Mouse (Mus musculus) myocyte (in vitro differentiated cells): Measurements from ENCODE around the gene Zmynd10.

Experiments
- CEBPB ChIP-seq: IDR thresholded peaks from 2 replicates; pipeline ENCODE4 v1.6.1; 2011; ENCODE audit warnings: mild to moderate bottlenecking, moderate library complexity; ENCODE audit not compliant: poor library complexity, insufficient read depth, severe bottlenecking
- E2F4 ChIP-seq: IDR thresholded peaks from one replicate; pipeline ENCODE4 v1.6.1; 2011; ENCODE audit warnings: mild to moderate bottlenecking, control low read depth, moderate library complexity; ENCODE audit not compliant: insufficient read depth
- MAX ChIP-seq: IDR thresholded peaks from one replicate; pipeline ENCODE4 v1.6.1; 2011; ENCODE audit warnings: low read depth, mild to moderate bottlenecking, control low read depth
- MYOD1 ChIP-seq, 3 experiments: IDR thresholded peaks; one replicate each; pipeline ENCODE4 v1.6.1; 2011; ENCODE audit warnings: control low read depth in 2 of 3, low read depth in 2 of 3, mild to moderate bottlenecking in 2 of 3, moderate library complexity in 1 of 3; ENCODE audit not compliant: insufficient read length in 2 of 3, control insufficient read depth in 1 of 3
- MYOG ChIP-seq, 3 experiments: IDR thresholded peaks; one replicate each; pipeline ENCODE4 v1.6.1; 2011; ENCODE audit warnings: control low read depth in 2 of 3, low read depth in 2 of 3, mild to moderate bottlenecking in 2 of 3; ENCODE audit not compliant: insufficient read length in 2 of 3, control insufficient read depth in 1 of 3, insufficient read depth in 1 of 3
- POLR2A ChIP-seq: IDR thresholded peaks from one replicate; pipeline ENCODE4 v1.6.1; 2011; ENCODE audit warnings: low read depth, mild to moderate bottlenecking, control low read depth, moderate library complexity; ENCODE audit not compliant: insufficient read length
- POLR2AphosphoS2 ChIP-seq: IDR thresholded peaks from one replicate; pipeline ENCODE4 v1.6.1; 2011; ENCODE audit warnings: low read depth, control low read depth; ENCODE audit not compliant: insufficient read length
- SRF ChIP-seq: IDR thresholded peaks from one replicate; pipeline ENCODE4 v1.6.1; 2011; ENCODE audit warnings: low read depth; ENCODE audit not compliant: control insufficient read depth, insufficient read length
- TCF12 ChIP-seq: IDR thresholded peaks from one replicate; pipeline ENCODE4 v1.6.1; 2011; ENCODE audit warnings: mild to moderate bottlenecking, control low read depth; ENCODE audit not compliant: poor library complexity, insufficient read depth, severe bottlenecking
- TCF3 ChIP-seq: IDR thresholded peaks from one replicate; pipeline ENCODE4 v1.6.1; 2011; ENCODE audit warnings: low read depth, control low read depth; ENCODE audit not compliant: insufficient read length
- USF1 ChIP-seq: IDR thresholded peaks from one replicate; pipeline ENCODE4 v1.6.1; 2011; ENCODE audit warnings: low read depth, mild to moderate bottlenecking, control low read depth, moderate library complexity

GRCm38 (mm10) chr9:107563029-107563581 is 16.0 kb downstream of the Zmynd10 start, which contains the start of gene Tusc2:
- TF ChIP-seq USF1 = no peak
- TF ChIP-seq POLR2A = peak; percentile 70
- TF ChIP-seq CEBPB = no peak
- TF ChIP-seq E2F4 = no peak
- TF ChIP-seq POLR2AphosphoS2 = peak; percentile 100
- TF ChIP-seq MAX = no peak
- TF ChIP-seq MYOG (IDR thresholded peaks at IDR 0.05; ENCODE audit: control insufficient read depth in 1 of 3, insufficient read depth in 1 of 3, insufficient read length in 2 of 3, low read depth in 2 of 3) = peak in 1 of 3 experiments; percentile 41
- no peak for TF ChIP-seq TCF12
- TF ChIP-seq MYOD1 (IDR thresholded peaks at IDR 0.05; ENCODE audit: control insufficient read depth in 1 of 3, insufficient read length in 2 of 3, low read depth in 2 of 3) = no peak
- TF ChIP-seq SRF = no peak
- no peak for TF ChIP-seq TCF3
